In the genomic region with DNA sequence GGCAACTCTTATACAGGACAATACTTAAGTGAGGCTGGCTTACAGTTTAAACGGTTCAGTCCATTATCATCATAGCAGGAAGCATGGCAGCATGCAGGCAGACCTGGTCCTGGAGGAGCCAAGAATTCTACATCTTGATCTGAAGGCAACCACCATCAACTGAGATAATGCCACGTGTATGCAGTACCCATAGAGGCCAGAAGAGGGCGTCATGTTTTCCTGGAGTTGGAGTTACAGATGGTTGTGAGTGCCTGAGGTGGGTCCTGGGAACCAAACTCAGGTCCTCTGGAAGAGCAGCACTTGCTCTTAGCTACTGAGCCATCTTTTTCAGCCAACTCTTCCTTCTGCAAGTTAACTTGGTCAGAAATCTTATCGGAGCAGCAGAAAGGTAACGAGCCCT, we compare ENCODE assay signal across 15 mouse cellular contexts.
A peak's percentile ranks its signal among the peaks of the same experiment; 100 is the strongest.
DNase-seq lines count a peak whose midpoint lies in the region; TF ChIP-seq lines count a peak whose summit lies in the region.
"Had no signal": no experiment of that assay in that cellular context is flagged by ENCODE, and none has a peak within 500 bp of the region (broad histone marks: within the 10 kb centered on the region; RNA-seq: fewer than 3 reads in every experiment).

No protein-coding gene starts in this region.

- TF ChIP-seq POLR2A in cerebellum, adult 2 months (IDR thresholded peaks at IDR 0.05; ENCODE audit: borderline replicate concordance, insufficient read depth, low read length): no peak
- TF ChIP-seq POLR2A in bone marrow macrophage, adult 2 months (IDR thresholded peaks at IDR 0.05; ENCODE audit: borderline replicate concordance, low read depth, low read length): no peak

- WGBS in cerebellum, adult 2 months: 84% methylated on average over 5 of the region's 5 CpGs

- no peak overlapping the region for H3K27ac ChIP-seq in cerebellum, adult 2 months (ENCODE audit: insufficient read depth, low read length)
- no peak overlapping the region for H3K27ac ChIP-seq in layer of hippocampus, adult 2 months
- H3K27ac ChIP-seq in bone marrow macrophage, adult 2 months (ENCODE audit: insufficient read depth, low read depth, low read length): no peak overlapping the region
- H3K27ac ChIP-seq: embryonic facial prominence, embryonic 10.5 days; midbrain, embryonic 12.5 days had no signal

- no peaks in the 10 kb centered on the region for H3K4me1 ChIP-seq in cerebellum, adult 2 months (ENCODE audit: control insufficient read depth, insufficient read depth, low read length)
- peaks cover 57% of the 10 kb centered on the region for H3K4me1 ChIP-seq in E14TG2a.4 (replicated peaks; ENCODE audit: low read depth, low read length)
- no peaks in the 10 kb centered on the region for H3K4me1 ChIP-seq in bone marrow macrophage, adult 2 months (ENCODE audit: control insufficient read depth, insufficient read depth, low read length)

- no peaks in the 10 kb centered on the region for H3K27me3 ChIP-seq in cerebellum, adult 2 months (ENCODE audit: control insufficient read depth, insufficient read depth, low read length)
- H3K27me3 ChIP-seq in E14TG2a.4 (ENCODE audit: insufficient read depth, low read length): no peaks in the 10 kb centered on the region
- H3K27me3 ChIP-seq: midbrain, embryonic 12.5 days had no signal

- DNase-seq in cerebellum, adult 2 months: no peak
- no peak for DNase-seq in cerebellum, postnatal 10 days
- no peak for DNase-seq in layer of hippocampus, adult 2 months (ENCODE audit: low spot score in 2 of 2)
- no peak for DNase-seq in layer of hippocampus, postnatal 14 days (ENCODE audit: low spot score in 2 of 2)
- DNase-seq in ovary, postnatal 10 days (ENCODE audit: low spot score): no peak
- DNase-seq in spleen, postnatal 14 days (ENCODE audit: low spot score in 2 of 2): no peak
- DNase-seq: cerebellum, postnatal 25 days; heart, adult 11 months; lung, adult 2 months; retina, postnatal 1 day had no signal

- TF ChIP-seq CTCF in cerebellum, adult 2 months (IDR thresholded peaks at IDR 0.05; ENCODE audit: borderline replicate concordance, insufficient read depth, low read depth, low read length): 0 out of 2 replicates have a peak, but pooled peaks have one; percentile 5
- TF ChIP-seq CTCF in layer of hippocampus, adult 2 months (conservative IDR thresholded peaks at IDR 0.05): peak; percentile 35
- peak; percentile 72 for TF ChIP-seq CTCF in E14TG2a.4 (conservative IDR thresholded peaks at IDR 0.05; ENCODE audit: low read length)
- TF ChIP-seq CTCF in bone marrow macrophage, adult 2 months (IDR thresholded peaks at IDR 0.05; ENCODE audit: low read depth, low read length): peak; percentile 17; the same call in 1 of the 2 replicates

- no peak overlapping the region for H3K4me3 ChIP-seq in cerebellum, adult 2 months (replicated peaks; ENCODE audit: insufficient read depth, low read depth, low read length)
- H3K4me3 ChIP-seq in layer of hippocampus, adult 2 months: no peak overlapping the region
- no peak overlapping the region for H3K4me3 ChIP-seq in E14TG2a.4 (replicated peaks; ENCODE audit: low read length)
- no peak overlapping the region for H3K4me3 ChIP-seq in bone marrow macrophage, adult 2 months (ENCODE audit: insufficient read depth, low read length)
- H3K4me3 ChIP-seq: embryonic facial prominence, embryonic 10.5 days; midbrain, embryonic 12.5 days; myocyte had no signal

- peaks cover 13% of the 10 kb centered on the region for H3K9me3 ChIP-seq in E14TG2a.4 (ENCODE audit: low read length)

- H3K36me3 ChIP-seq in E14TG2a.4 (ENCODE audit: insufficient read depth, low read length): no peaks in the 10 kb centered on the region
- H3K36me3 ChIP-seq: embryonic facial prominence, embryonic 10.5 days; midbrain, embryonic 12.5 days had no signal

Comparison
In these comparisons a context has a peak if more than half of its experiments do, and no peak if none do; other contexts are left out.
1. CTCF ChIP-seq: peak in every context shown above with its lines; median percentile 72 in E14TG2a.4; 35 in layer of hippocampus, adult 2 months; 17 in bone marrow macrophage, adult 2 months; 5 in cerebellum, adult 2 months.